Mouse (Mus musculus) stomach, postnatal 0 days (tissue): Measurements from ENCODE around the gene Rbm4b. TPM values are rescaled to one million over a fixed set of nuclear protein-coding genes. Genes with fewer than 3 reads are reported as not detected.
"Not testable (repeated sequence)": the region's sequence is repeated elsewhere in the genome, so short reads cannot be mapped to it uniquely, and the experiment has no call there.

Experiments
- ATAC-seq: fragments of 200-750 bp; cut with Nextera tagmentation; 2 replicates; pipeline ENCODE4 v1.8.0; 2017; ENCODE audit not compliant: low FRiP score, low TSS enrichment
- DNase-seq: peaks from one replicate; pipeline ENCODE4 v3.0.0-alpha.2; 2016; ENCODE audit warnings: low spot score
- H3K27ac ChIP-seq: fragments of 300-500 bp; sonication (generic); replicated peaks from 2 replicates; pipeline ENCODE4 v1.5.1; 2014; ENCODE audit warnings: mild to moderate bottlenecking, control low read depth
- H3K27me3 ChIP-seq: fragments of 300-500 bp; sonication (generic); 2 replicates; pipeline ENCODE4 v1.6.1; 2014; ENCODE audit warnings: low read length; ENCODE audit not compliant: control insufficient read depth, insufficient read depth
- H3K36me3 ChIP-seq: fragments of 300-500 bp; sonication (generic); 2 replicates; pipeline ENCODE4 v1.6.1; 2014; ENCODE audit warnings: low read length, mixed read lengths; ENCODE audit not compliant: control insufficient read depth, insufficient read depth
- H3K4me1 ChIP-seq: fragments of 300-500 bp; sonication (generic); replicated peaks from 2 replicates; pipeline ENCODE4 v1.6.1; 2014; ENCODE audit warnings: antibody characterized with exemption; ENCODE audit not compliant: control insufficient read depth, insufficient read depth
- H3K4me2 ChIP-seq: fragments of 300-500 bp; sonication (generic); replicated peaks from 2 replicates; pipeline ENCODE4 v1.6.1; 2014; ENCODE audit warnings: low read depth, mild to moderate bottlenecking, control low read depth, moderate library complexity
- H3K4me3 ChIP-seq: fragments of 300-500 bp; sonication (generic); 2 replicates; pipeline ENCODE4 v1.5.1; 2014; ENCODE audit warnings: low read depth, low read length, control low read depth
- H3K9ac ChIP-seq: fragments of 300-500 bp; sonication (generic); 2 replicates; pipeline ENCODE4 v1.6.1; 2014; ENCODE audit warnings: mild to moderate bottlenecking, low read length, control low read depth, mixed read lengths
- H3K9me3 ChIP-seq: fragments of 300-500 bp; sonication (generic); 2 replicates; pipeline ENCODE4 v1.6.1; 2016; ENCODE audit warnings: low read length; ENCODE audit not compliant: control insufficient read depth
- CTCF ChIP-seq: IDR thresholded peaks from 2 replicates; pipeline ENCODE4 v1.5.1; 2016; ENCODE audit warnings: antibody characterized with exemption, low read depth, mild to moderate bottlenecking, moderate library complexity
- EP300 ChIP-seq: optimal IDR thresholded peaks from 2 replicates; pipeline ENCODE3; 2016; ENCODE audit warnings: antibody characterized with exemption
- WGBS: fragments of 180-500 bp; shearing (Covaris S2); extraction: QIAGEN DNeasy Blood & Tissue Kit; methylation state at CpG from one replicate; pipeline ENCODE4 v1.1.7; 2014; 5-methylcytosine and 5-hydroxymethylcytosine counted together
- polyA plus RNA-seq: library from polyadenylated mRNA; unstranded; fragments of >200 nt; fragmentation: Nextera tagmentation; extraction: Ambion mirVana; gene quantifications from 2 replicates; pipeline ENCODE4 v1.2.1, GENCODE M21; 2015

Gene Rbm4b
- polyA plus RNA-seq, 1 experiment from 2014 or later = 17.6 TPM

GRCm38 (mm10) chr19:4756921-4757320 lies 624 bp downstream of the Rbm4b start:
- Histone ChIP-seq H3K36me3 (no peaks in the 10 kb centered on the region; the same call in 1 of the 2 replicates), H3K4me1 (no peaks in the 10 kb centered on the region), H3K27ac (peak overlapping the region; percentile 92), H3K9ac (peak overlapping the region; percentile 78), H3K27me3 (no peaks in the 10 kb centered on the region), H3K4me3 (peak overlapping the region; percentile 69), H3K9me3 (no peaks in the 10 kb centered on the region), H3K4me2 (peak overlapping the region; percentile 62)
- TF ChIP-seq CTCF = no peak
- no peak for TF ChIP-seq EP300
- DNase-seq (no peak), ATAC-seq (no peak; the same call in 1 of the 2 replicates)
- WGBS = 2% methylated on average over 9 of the region's 9 CpGs

- not testable (repeated sequence) for ATAC-seq, H3K9ac ChIP-seq, H3K4me1 ChIP-seq, H3K9me3 ChIP-seq, H3K27me3 ChIP-seq, H3K4me2 ChIP-seq, DNase-seq, H3K4me3 ChIP-seq, H3K27ac ChIP-seq, H3K36me3 ChIP-seq
- WGBS = 90% methylated on average over 8 of the region's 8 CpGs
These were observed 4.2 kb downstream of the Rbm4b start for GRCm38 (mm10) chr19:4760544-4760943.

- Histone ChIP-seq H3K9me3 (no peaks in the 10 kb centered on the region), H3K9ac (no peak overlapping the region), H3K4me1 (no peaks in the 10 kb centered on the region), H3K27ac (no peak overlapping the region), H3K4me3 (no peak overlapping the region), H3K36me3 (peaks cover 11% of the 10 kb centered on the region), H3K4me2 (no peak overlapping the region), H3K27me3 (no peaks in the 10 kb centered on the region)
- DNase-seq = no peak
- no peak for ATAC-seq
- TF ChIP-seq EP300 (no peak), CTCF (peak; percentile 54)
- 46% methylated on average over 1 of the region's 1 CpGs for whole genome bisulfite sequencing
These were observed 6.6 kb downstream of the Rbm4b start for GRCm38 (mm10) chr19:4762876-4763275.

GRCm38 (mm10) chr19:4767507-4768148 lies 11.3 kb downstream of the Rbm4b start:
- H3K36me3 ChIP-seq = peaks cover 8% of the 10 kb centered on the region
- DNase-seq (no peak), ATAC-seq (no peak)
- H3K9me3 ChIP-seq = no peaks in the 10 kb centered on the region
- H3K9ac ChIP-seq = no peak overlapping the region
- WGBS = 57% methylated on average over 8 of the region's 12 CpGs
- no peak overlapping the region for H3K4me3 ChIP-seq
- no peaks in the 10 kb centered on the region for H3K27me3 ChIP-seq
- no peak for TF ChIP-seq CTCF
- TF ChIP-seq EP300 = no peak
- H3K27ac ChIP-seq = no peak overlapping the region
- no peak overlapping the region for H3K4me2 ChIP-seq
- no peaks in the 10 kb centered on the region for H3K4me1 ChIP-seq

GRCm38 (mm10) chr19:4772785-4773184 lies 16.5 kb downstream of the Rbm4b start:
- no peaks in the 10 kb centered on the region for H3K27me3 ChIP-seq
- H3K4me3 ChIP-seq = no peak overlapping the region
- no peak overlapping the region for H3K27ac ChIP-seq
- H3K36me3 ChIP-seq = peaks cover 4% of the 10 kb centered on the region
- H3K4me2 ChIP-seq = no peak overlapping the region
- H3K9ac ChIP-seq = no peak overlapping the region
- DNase-seq = no peak
- H3K4me1 ChIP-seq = no peaks in the 10 kb centered on the region
- peak; percentile 74; the same call in 1 of the 2 replicates for ATAC-seq
- no peak for TF ChIP-seq EP300
- no peak for TF ChIP-seq CTCF
- no peaks in the 10 kb centered on the region for H3K9me3 ChIP-seq
- WGBS = 37% methylated on average over 3 of the region's 3 CpGs

GRCm38 (mm10) chr19:4782891-4783290 lies 26.6 kb downstream of the Rbm4b start:
- no peak overlapping the region for H3K4me2 ChIP-seq
- peaks cover 20% of the 10 kb centered on the region for H3K36me3 ChIP-seq
- H3K9ac ChIP-seq = no peak overlapping the region
- no peaks in the 10 kb centered on the region for H3K27me3 ChIP-seq
- H3K27ac ChIP-seq = no peak overlapping the region
- no peak overlapping the region for H3K4me3 ChIP-seq
- H3K9me3 ChIP-seq = no peaks in the 10 kb centered on the region
- no peak for TF ChIP-seq CTCF
- no peak for TF ChIP-seq EP300
- no peaks in the 10 kb centered on the region for H3K4me1 ChIP-seq
- WGBS = 83% methylated on average over 2 of the region's 2 CpGs
- ATAC-seq (no peak), DNase-seq (no peak)
